Mouse (Mus musculus) kidney, adult 2 months (tissue): ENCODE data around the gene Chst8. TPM values are rescaled to one million over a fixed set of nuclear protein-coding genes. Genes with fewer than 3 reads are reported as not detected.
A peak's percentile ranks its signal among the peaks of the same experiment; 100 is the strongest.

Experiments
- DNase-seq: peaks from one replicate; pipeline ENCODE4 v3.0.0; 2021
- H3K27ac ChIP-seq: fragments of 200-500 bp; 2 replicates; pipeline ENCODE4 v1.5.1; 2012; ENCODE audit warnings: low read depth, low read length, control low read depth, inconsistent platforms; ENCODE audit not compliant: insufficient read depth
- H3K27me3 ChIP-seq: fragments of 200-500 bp; replicated peaks from 2 replicates; pipeline ENCODE4 v1.6.1; 2012; ENCODE audit warnings: mild to moderate bottlenecking, moderate library complexity, low read length, inconsistent platforms; ENCODE audit not compliant: control insufficient read depth, insufficient read depth
- H3K36me3 ChIP-seq: fragments of 200-500 bp; 2 replicates; pipeline ENCODE4 v1.6.1; 2012; ENCODE audit warnings: mild to moderate bottlenecking, moderate library complexity, low read length, inconsistent platforms; ENCODE audit not compliant: control insufficient read depth, insufficient read depth
- H3K4me1 ChIP-seq: fragments of 200-500 bp; 2 replicates; pipeline ENCODE4 v1.6.1; 2011; ENCODE audit warnings: low read length; ENCODE audit not compliant: control insufficient read depth, insufficient read depth
- H3K4me3 ChIP-seq: fragments of 200-500 bp; 2 replicates; pipeline ENCODE4 v1.5.1; 2011; ENCODE audit warnings: mild to moderate bottlenecking, low read depth, low read length, control low read depth; ENCODE audit not compliant: insufficient read depth
- CTCF ChIP-seq: fragments of 200-500 bp; conservative IDR thresholded peaks from 2 replicates; pipeline ENCODE4 v1.5.1; 2011; ENCODE audit warnings: low read depth, mild to moderate bottlenecking, control low read depth, low read length, moderate library complexity, mixed read lengths; ENCODE audit not compliant: insufficient read depth, insufficient read length
- POLR2A ChIP-seq: fragments of 200-500 bp; IDR thresholded peaks from one replicate; pipeline ENCODE4 v1.6.1; 2011; ENCODE audit warnings: low read depth, low read length, control low read depth
- WGBS: fragments of 180-500 bp; shearing (Covaris S2); methylation state at CpG from one replicate; pipeline ENCODE4 v1.1.7; 2018; 5-methylcytosine and 5-hydroxymethylcytosine counted together
- polyA plus RNA-seq: library from polyadenylated mRNA; depleted of rRNA; stranded (reverse); fragments of >200 nt; gene quantifications from 2 replicates; pipeline ENCODE4 v1.2.3, GENCODE M21; 2012

Chst8 gene
- polyA plus RNA-seq, 1 experiment: 8.3 TPM

DNA sequence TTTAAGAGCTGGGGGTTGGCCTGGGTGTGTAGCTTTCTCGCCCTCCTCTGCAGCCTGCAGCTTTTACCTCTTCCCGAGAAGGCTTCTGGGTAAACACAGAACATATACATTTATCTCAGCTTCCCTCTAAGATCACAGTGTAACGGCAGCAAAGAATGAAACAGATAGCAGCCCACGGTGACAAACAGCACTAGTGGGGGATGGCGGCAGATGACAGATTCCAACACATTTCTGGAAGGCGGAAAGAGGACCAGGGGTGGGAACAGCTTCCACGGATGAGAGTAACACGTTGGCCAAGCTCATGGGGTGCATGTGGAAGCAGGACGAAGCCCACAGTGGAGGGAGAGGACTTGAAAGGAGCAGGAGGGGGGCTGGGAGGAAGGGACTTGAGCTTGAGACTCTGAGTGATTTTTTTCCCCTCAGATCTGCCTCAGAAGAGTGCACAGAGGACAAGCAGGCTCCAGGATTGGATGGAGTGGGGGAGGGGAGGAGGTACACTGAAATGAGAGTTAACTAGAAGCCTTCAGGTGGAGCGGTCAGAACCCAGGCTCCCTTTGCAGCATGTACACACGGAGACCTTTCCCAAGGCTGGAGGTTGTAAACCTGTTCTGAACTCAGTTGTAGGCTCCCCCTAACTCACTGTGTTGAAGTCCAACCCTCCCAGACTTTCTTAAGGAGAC, 89.8 kb downstream of the Chst8 start:
- H3K4me3 ChIP-seq: no peak overlapping the region
- no peak for DNase-seq
- no peak overlapping the region for H3K27ac ChIP-seq
- H3K36me3 ChIP-seq: no peaks in the 10 kb centered on the region
- 76% methylated on average over 11 of the region's 11 CpGs for WGBS
- no peaks in the 10 kb centered on the region for H3K27me3 ChIP-seq
- H3K4me1 ChIP-seq: no peaks in the 10 kb centered on the region
- TF ChIP-seq CTCF: no peak
- TF ChIP-seq POLR2A: no peak

DNA sequence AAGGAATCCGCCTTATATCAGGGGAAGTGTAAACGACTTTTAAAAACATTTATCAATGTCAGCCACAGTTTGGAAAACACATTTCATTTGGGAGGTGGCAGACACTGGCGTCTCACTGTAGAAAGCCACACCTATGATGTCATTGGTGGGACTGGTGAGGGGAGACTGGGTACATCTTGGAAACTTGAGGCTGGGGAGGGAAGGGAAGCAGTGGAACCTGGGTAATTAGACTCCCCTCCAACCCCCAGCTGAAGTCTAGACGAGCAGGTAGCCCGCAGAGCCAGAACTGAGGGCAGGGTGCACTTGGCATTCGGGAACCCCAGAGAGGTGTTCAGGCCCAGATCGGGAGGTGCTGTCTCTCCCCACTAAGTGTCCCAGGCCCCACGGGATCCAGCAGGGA, 90.4 kb downstream of the Chst8 start:
- Histone ChIP-seq H3K27ac (no peak overlapping the region), H3K4me3 (no peak overlapping the region), H3K36me3 (no peaks in the 10 kb centered on the region), H3K4me1 (no peaks in the 10 kb centered on the region), H3K27me3 (no peaks in the 10 kb centered on the region)
- TF ChIP-seq CTCF (no peak), POLR2A (no peak)
- no peak for DNase-seq
- 45% methylated on average over 8 of the region's 8 CpGs for WGBS

DNA sequence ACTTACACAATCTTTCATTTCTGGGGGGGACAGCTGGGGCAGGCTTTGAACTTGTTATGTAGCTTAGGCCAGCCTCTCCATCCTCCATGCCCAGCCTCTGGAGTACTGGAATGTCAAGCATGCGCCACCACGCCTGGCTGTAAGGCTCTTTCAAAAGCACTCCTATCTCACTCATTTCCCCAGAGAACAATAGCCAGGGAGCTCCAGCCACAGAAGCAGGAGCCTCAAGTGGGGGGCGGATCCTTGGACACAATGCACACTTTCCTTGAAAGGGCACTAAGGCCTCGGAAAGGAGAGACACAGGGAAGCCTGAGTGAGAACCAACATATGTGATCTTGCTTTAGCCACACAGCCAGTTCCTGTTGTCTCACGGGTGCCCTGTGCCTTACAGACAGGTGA, 90.9 kb downstream of the Chst8 start:
- WGBS: 39% methylated on average over 5 of the region's 5 CpGs
- Histone ChIP-seq H3K36me3 (no peaks in the 10 kb centered on the region), H3K27me3 (no peaks in the 10 kb centered on the region), H3K4me3 (no peak overlapping the region), H3K4me1 (no peaks in the 10 kb centered on the region), H3K27ac (no peak overlapping the region)
- DNase-seq: peak; percentile 38
- TF ChIP-seq CTCF (no peak), POLR2A (no peak)

DNA sequence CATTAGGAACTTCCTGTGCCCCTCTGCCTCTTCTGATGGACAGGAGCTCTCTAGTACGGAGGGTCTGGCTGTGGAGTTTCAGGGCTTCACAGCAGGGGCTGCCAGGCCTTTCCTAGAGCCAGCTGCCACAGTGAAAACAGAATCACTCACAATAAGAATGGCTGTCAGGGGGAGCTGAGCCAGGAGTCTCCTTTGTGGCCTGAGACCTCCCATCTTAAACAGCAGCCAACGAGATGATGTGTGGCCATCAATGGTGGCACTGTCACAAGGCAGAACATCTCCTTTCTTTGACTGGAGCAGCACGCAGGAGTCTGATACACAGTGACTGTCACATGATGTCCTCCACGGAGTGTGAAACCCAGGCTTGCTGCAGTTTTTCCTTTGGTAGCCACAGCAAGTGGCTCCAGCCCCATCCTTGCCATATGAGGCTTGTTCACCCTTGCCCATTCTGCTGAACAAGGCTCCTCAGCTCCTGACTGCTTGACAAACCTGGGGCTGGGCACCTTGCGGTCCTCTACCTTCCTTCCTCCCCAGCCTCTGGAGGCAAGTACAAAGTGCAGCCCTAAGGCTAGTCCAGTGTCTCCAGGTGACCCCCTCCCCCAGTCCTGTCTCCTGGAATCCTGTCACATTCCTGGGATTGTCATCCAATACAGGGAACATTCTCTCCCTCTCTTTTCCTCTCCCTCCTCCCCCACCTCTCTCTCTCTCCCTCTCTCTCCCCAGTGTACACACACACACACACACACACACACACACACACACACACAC, 91.4 kb downstream of the Chst8 start:
- H3K4me3 ChIP-seq: no peak overlapping the region
- no peaks in the 10 kb centered on the region for H3K36me3 ChIP-seq
- no peak for DNase-seq
- no peaks in the 10 kb centered on the region for H3K4me1 ChIP-seq
- no peaks in the 10 kb centered on the region for H3K27me3 ChIP-seq
- TF ChIP-seq CTCF (no peak), POLR2A (no peak)
- H3K27ac ChIP-seq: no peak overlapping the region
- 73% methylated on average over 5 of the region's 5 CpGs for WGBS

DNA sequence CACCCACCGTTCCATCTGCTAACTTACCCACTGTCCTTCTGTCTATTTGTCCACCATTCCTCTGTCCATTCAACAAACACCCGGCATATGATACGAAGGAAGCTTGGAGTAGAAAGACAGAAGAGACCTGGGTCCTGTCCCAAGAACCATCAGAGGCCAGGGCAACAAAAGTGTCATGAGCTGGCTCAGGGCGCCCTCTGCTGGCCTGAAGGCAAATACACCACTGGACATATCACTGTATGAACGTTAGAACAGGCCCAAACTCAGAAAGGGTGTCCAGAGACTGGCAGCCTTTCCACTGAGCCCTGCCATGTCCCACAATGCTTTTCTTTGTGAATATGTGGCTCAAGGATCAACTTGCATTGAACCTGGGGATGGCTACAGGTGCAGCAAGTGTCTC, 92.9 kb downstream of the Chst8 start:
- WGBS: 34% methylated on average over 5 of the region's 5 CpGs
- no peak for TF ChIP-seq POLR2A
- TF ChIP-seq CTCF: peak; percentile 90
- Histone ChIP-seq H3K27me3 (no peaks in the 10 kb centered on the region), H3K27ac (no peak overlapping the region), H3K36me3 (no peaks in the 10 kb centered on the region), H3K4me3 (no peak overlapping the region), H3K4me1 (peaks cover 5% of the 10 kb centered on the region)
- DNase-seq: peak; percentile 79

DNA sequence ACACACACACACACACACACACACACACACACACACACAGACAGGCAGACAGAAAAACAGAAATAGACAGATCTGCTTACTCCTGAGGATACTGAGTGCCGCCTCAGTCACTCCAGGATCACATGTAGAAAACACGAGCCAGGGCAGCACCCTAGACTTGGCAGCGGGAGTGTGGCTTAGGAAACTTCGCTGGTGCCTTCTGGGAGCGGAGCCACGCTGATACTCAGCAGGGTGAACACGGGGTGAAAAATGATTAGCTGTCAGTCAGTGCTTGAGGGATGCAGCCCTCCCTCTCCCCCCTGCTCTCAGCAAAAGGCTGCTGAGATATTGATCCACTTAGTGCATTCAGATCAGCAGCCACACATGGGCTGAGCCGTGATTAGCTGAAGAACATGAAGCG, 93.9 kb downstream of the Chst8 start:
- Histone ChIP-seq H3K27me3 (no peaks in the 10 kb centered on the region), H3K36me3 (no peaks in the 10 kb centered on the region), H3K4me3 (no peak overlapping the region), H3K27ac (no peak overlapping the region), H3K4me1 (peaks cover 7% of the 10 kb centered on the region)
- no peak for TF ChIP-seq CTCF
- no peak for TF ChIP-seq POLR2A
- WGBS: 77% methylated on average over 9 of the region's 9 CpGs
- DNase-seq: peak; percentile 31

DNA sequence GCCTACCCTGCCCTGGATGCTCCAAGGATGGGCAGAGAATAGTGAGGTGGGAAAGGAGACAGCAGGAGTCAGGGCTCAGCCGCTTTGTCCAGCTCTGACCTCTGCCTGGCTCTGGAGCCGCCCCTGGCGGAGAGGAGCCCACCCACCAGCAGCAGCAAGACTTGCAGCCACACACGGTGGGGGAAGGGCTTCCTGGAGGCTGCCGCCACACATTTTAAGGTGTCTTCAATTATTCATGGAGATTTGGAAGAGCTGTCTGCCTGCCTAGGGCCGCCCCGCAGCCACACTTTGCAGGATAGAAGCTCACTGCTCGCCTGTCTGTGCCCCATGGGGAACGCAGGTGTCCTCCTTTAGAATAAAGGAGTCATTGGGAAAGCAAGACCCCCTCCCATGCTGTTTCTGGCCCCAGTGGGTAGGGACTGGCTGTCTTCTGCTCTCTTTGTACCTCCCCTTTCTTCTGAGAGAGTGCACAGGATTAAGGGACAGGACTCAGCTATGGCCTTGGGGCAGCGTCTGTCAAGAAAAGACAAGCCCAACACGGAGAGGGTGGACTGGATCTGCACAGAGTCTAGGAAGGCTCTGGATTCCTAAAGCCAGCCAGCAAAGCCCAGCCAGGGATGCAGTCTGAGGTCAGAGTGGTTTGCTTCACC, 95.2 kb downstream of the Chst8 start:
- Histone ChIP-seq H3K27ac (no peak overlapping the region), H3K27me3 (no peaks in the 10 kb centered on the region), H3K4me3 (no peak overlapping the region), H3K4me1 (peaks cover 7% of the 10 kb centered on the region), H3K36me3 (no peaks in the 10 kb centered on the region)
- 71% methylated on average over 11 of the region's 11 CpGs for WGBS
- TF ChIP-seq POLR2A: no peak
- TF ChIP-seq CTCF: no peak
- no peak for DNase-seq
